Mouse (Mus musculus): ENCODE measurements around the gene Actl10. TPM values are rescaled to one million over a fixed set of nuclear protein-coding genes. Genes with fewer than 3 reads are reported as not detected.

The Actl10 gene
- polyA plus RNA-seq, 1 experiment from 2014 or later = 0.98 TPM

GRCm38 (mm10) chr2:154538310-154538709 lies 13.3 kb upstream of the Actl10 start:
- no peaks in the 10 kb centered on the region; the same call in 1 of the 2 replicates for H3K9me3 ChIP-seq (replicated peaks)
- no peak overlapping the region for H3K27ac ChIP-seq (replicated peaks)
- peaks cover 6% of the 10 kb centered on the region; the same call in 1 of the 2 replicates for H3K4me1 ChIP-seq
- no peak for DNase-seq (ENCODE audit: low spot score)
- H3K36me3 ChIP-seq = peaks cover 73% of the 10 kb centered on the region
- WGBS = 89% methylated on average over 2 of the region's 2 CpGs
- H3K4me3 ChIP-seq = no peak overlapping the region
- no peaks in the 10 kb centered on the region for H3K27me3 ChIP-seq (ENCODE audit: low read depth, poor library complexity, severe bottlenecking)

- Histone ChIP-seq H3K36me3 (peaks cover 69% of the 10 kb centered on the region), H3K4me3 (no peak overlapping the region), H3K9me3 (replicated peaks) (no peaks in the 10 kb centered on the region; the same call in 1 of the 2 replicates), H3K4me1 (0 out of 2 replicates have a peak, but pooled peaks cover 6% of the 10 kb centered on the region), H3K27me3 (ENCODE audit: low read depth, poor library complexity, severe bottlenecking) (no peaks in the 10 kb centered on the region), H3K27ac (replicated peaks) (no peak overlapping the region)
- 86% methylated on average over 3 of the region's 3 CpGs for WGBS
- no peak for DNase-seq (ENCODE audit: low spot score)
Observed at GRCm38 (mm10) chr2:154538710-154539109, 12.9 kb upstream of the Actl10 start.

GRCm38 (mm10) chr2:154539720-154540119 lies 11.9 kb upstream of the Actl10 start:
- Histone ChIP-seq H3K36me3 (peaks cover 59% of the 10 kb centered on the region), H3K9me3 (replicated peaks) (no peaks in the 10 kb centered on the region; the same call in 1 of the 2 replicates), H3K27ac (replicated peaks) (no peak overlapping the region), H3K4me1 (0 out of 2 replicates have a peak, but pooled peaks cover 6% of the 10 kb centered on the region), H3K27me3 (ENCODE audit: low read depth, poor library complexity, severe bottlenecking) (no peaks in the 10 kb centered on the region), H3K4me3 (no peak overlapping the region)
- whole genome bisulfite sequencing = 77% methylated on average over 3 of the region's 3 CpGs
- DNase-seq (ENCODE audit: low spot score) = no peak

GRCm38 (mm10) chr2:154541630-154542029 lies 9.9 kb upstream of the Actl10 start:
- 82% methylated on average over 2 of the region's 2 CpGs for WGBS
- Histone ChIP-seq H3K4me3 (no peak overlapping the region), H3K36me3 (peaks cover 43% of the 10 kb centered on the region), H3K27ac (replicated peaks) (no peak overlapping the region), H3K27me3 (ENCODE audit: low read depth, poor library complexity, severe bottlenecking) (no peaks in the 10 kb centered on the region), H3K4me1 (0 out of 2 replicates have a peak, but pooled peaks cover 6% of the 10 kb centered on the region), H3K9me3 (replicated peaks) (no peaks in the 10 kb centered on the region; the same call in 1 of the 2 replicates)
- DNase-seq (ENCODE audit: low spot score) = no peak

- Histone ChIP-seq H3K9me3 (replicated peaks) (no peaks in the 10 kb centered on the region; the same call in 1 of the 2 replicates), H3K27ac (replicated peaks) (no peak overlapping the region), H3K27me3 (ENCODE audit: low read depth, poor library complexity, severe bottlenecking) (0 out of 2 replicates have a peak, but pooled peaks cover 4% of the 10 kb centered on the region), H3K4me1 (peaks cover 4% of the 10 kb centered on the region), H3K4me3 (no peak overlapping the region), H3K36me3 (peaks cover 22% of the 10 kb centered on the region)
- WGBS = 85% methylated on average over 9 of the region's 9 CpGs
- peak; percentile 11 for DNase-seq (ENCODE audit: low spot score)
Observed at GRCm38 (mm10) chr2:154543567-154544347, 7.8 kb upstream of the Actl10 start.

GRCm38 (mm10) chr2:154546711-154547110 lies 4.9 kb upstream of the Actl10 start, which contains the start of gene 1700003F12Rik:
Gene 1700003F12Rik (plus strand): TSS chr2:154547085.
- Histone ChIP-seq H3K4me3 (no peak within 1 kb of the TSS), H3K36me3 (peaks cover 3% of the 10 kb centered on the region; the same call in 1 of the 2 replicates), H3K4me1 (peaks cover 18% of the 10 kb centered on the region), H3K27me3 (ENCODE audit: low read depth, poor library complexity, severe bottlenecking) (peaks cover 33% of the 10 kb centered on the region), H3K9me3 (replicated peaks) (no peaks in the 10 kb centered on the region), H3K27ac (replicated peaks) (no peak within 1 kb of the TSS)
- 93% methylated on average over 10 of the region's 10 CpGs for WGBS
- DNase-seq (ENCODE audit: low spot score) = peak; percentile 12

GRCm38 (mm10) chr2:154548688-154549087 lies 2.9 kb upstream of the Actl10 start:
- Histone ChIP-seq H3K36me3 (peaks cover 3% of the 10 kb centered on the region; the same call in 1 of the 2 replicates), H3K27me3 (ENCODE audit: low read depth, poor library complexity, severe bottlenecking) (peaks cover 53% of the 10 kb centered on the region), H3K9me3 (replicated peaks) (no peaks in the 10 kb centered on the region), H3K27ac (replicated peaks) (0 out of 2 replicates have a peak overlapping the region, but pooled peaks have one; percentile 84), H3K4me3 (peak overlapping the region; percentile 57; the same call in 1 of the 2 replicates), H3K4me1 (peaks cover 30% of the 10 kb centered on the region)
- peak; percentile 37 for DNase-seq (ENCODE audit: low spot score)
- 29% methylated on average over 3 of the region's 3 CpGs for WGBS

GRCm38 (mm10) chr2:154549127-154549885 lies 2.3 kb upstream of the Actl10 start:
- Histone ChIP-seq H3K27ac (replicated peaks) (peak overlapping the region; percentile 84), H3K36me3 (peaks cover 7% of the 10 kb centered on the region; the same call in 1 of the 2 replicates), H3K27me3 (ENCODE audit: low read depth, poor library complexity, severe bottlenecking) (peaks cover 56% of the 10 kb centered on the region), H3K4me3 (peak overlapping the region; percentile 57), H3K9me3 (replicated peaks) (no peaks in the 10 kb centered on the region), H3K4me1 (peaks cover 30% of the 10 kb centered on the region)
- WGBS = 3% methylated on average over 48 of the region's 48 CpGs
- peak; percentile 85 for DNase-seq (ENCODE audit: low spot score)

GRCm38 (mm10) chr2:154549886-154550189 lies 1.7 kb upstream of the Actl10 start:
- H3K27ac ChIP-seq (replicated peaks) = peak overlapping the region; percentile 84
- H3K36me3 ChIP-seq = peaks cover 12% of the 10 kb centered on the region; the same call in 1 of the 2 replicates
- DNase-seq (ENCODE audit: low spot score) = no peak
- peak overlapping the region; percentile 57 for H3K4me3 ChIP-seq
- 17% methylated on average over 20 of the region's 20 CpGs for WGBS
- no peaks in the 10 kb centered on the region for H3K9me3 ChIP-seq (replicated peaks)
- peaks cover 62% of the 10 kb centered on the region for H3K27me3 ChIP-seq (ENCODE audit: low read depth, poor library complexity, severe bottlenecking)
- H3K4me1 ChIP-seq = peaks cover 30% of the 10 kb centered on the region

GRCm38 (mm10) chr2:154550937-154551336 lies 639 bp upstream of the Actl10 start:
- WGBS = 88% methylated on average over 2 of the region's 2 CpGs
- DNase-seq (ENCODE audit: low spot score) = no peak
- Histone ChIP-seq H3K4me1 (peaks cover 30% of the 10 kb centered on the region), H3K36me3 (peaks cover 11% of the 10 kb centered on the region; the same call in 1 of the 2 replicates), H3K4me3 (no peak overlapping the region), H3K9me3 (replicated peaks) (no peaks in the 10 kb centered on the region), H3K27me3 (ENCODE audit: low read depth, poor library complexity, severe bottlenecking) (peaks cover 62% of the 10 kb centered on the region), H3K27ac (replicated peaks) (no peak overlapping the region)

GRCm38 (mm10) chr2:154551927-154552326 lies 351 bp downstream of the Actl10 start:
- DNase-seq (ENCODE audit: low spot score) = peak; percentile 32
- Histone ChIP-seq H3K4me3 (peak overlapping the region; percentile 12; the same call in 1 of the 2 replicates), H3K9me3 (replicated peaks) (no peaks in the 10 kb centered on the region), H3K36me3 (peaks cover 11% of the 10 kb centered on the region; the same call in 1 of the 2 replicates), H3K27me3 (ENCODE audit: low read depth, poor library complexity, severe bottlenecking) (peaks cover 64% of the 10 kb centered on the region), H3K27ac (replicated peaks) (0 out of 2 replicates have a peak overlapping the region, but pooled peaks have one; percentile 24), H3K4me1 (peaks cover 38% of the 10 kb centered on the region)
- 30% methylated on average over 21 of the region's 21 CpGs for WGBS

GRCm38 (mm10) chr2:154552424-154552907 lies 890 bp downstream of the Actl10 start:
- 26% methylated on average over 27 of the region's 27 CpGs for WGBS
- peaks cover 67% of the 10 kb centered on the region for H3K27me3 ChIP-seq (ENCODE audit: low read depth, poor library complexity, severe bottlenecking)
- H3K4me3 ChIP-seq = peak overlapping the region; percentile 12
- H3K27ac ChIP-seq (replicated peaks) = peak overlapping the region; percentile 64; the same call in 1 of the 2 replicates
- H3K9me3 ChIP-seq (replicated peaks) = no peaks in the 10 kb centered on the region
- H3K4me1 ChIP-seq = peaks cover 44% of the 10 kb centered on the region
- DNase-seq (ENCODE audit: low spot score) = peak; percentile 76
- H3K36me3 ChIP-seq = peaks cover 11% of the 10 kb centered on the region; the same call in 1 of the 2 replicates
